Mouse (Mus musculus) left cerebral cortex, postnatal 4 days (tissue): ENCODE data around the gene Vmn1r18. TPM values are rescaled to one million over a fixed set of nuclear protein-coding genes. Genes with fewer than 3 reads are reported as not detected.
"Not testable (repeated sequence)": the region's sequence is repeated elsewhere in the genome, so short reads cannot be mapped to it uniquely, and the experiment has no call there.

Experiments used
- DNase-seq: peaks from one replicate; pipeline ENCODE4 v3.0.0-alpha.2; 2022
- intact Hi-C: fragments of 180-260 bp; cut with DNase I; formaldehyde crosslinking; loops from one replicate; pipeline ENCODE4 v1.15.1; 2025
- total RNA-seq, 2 experiments: library from RNA; stranded (reverse); gene quantifications; 2 replicates each; pipeline ENCODE4 v1.2.3; 2021

The Vmn1r18 gene
- total RNA-seq = under 1 TPM in 1 of 2 experiments, not detected in 1; 0.06 TPM

DNA sequence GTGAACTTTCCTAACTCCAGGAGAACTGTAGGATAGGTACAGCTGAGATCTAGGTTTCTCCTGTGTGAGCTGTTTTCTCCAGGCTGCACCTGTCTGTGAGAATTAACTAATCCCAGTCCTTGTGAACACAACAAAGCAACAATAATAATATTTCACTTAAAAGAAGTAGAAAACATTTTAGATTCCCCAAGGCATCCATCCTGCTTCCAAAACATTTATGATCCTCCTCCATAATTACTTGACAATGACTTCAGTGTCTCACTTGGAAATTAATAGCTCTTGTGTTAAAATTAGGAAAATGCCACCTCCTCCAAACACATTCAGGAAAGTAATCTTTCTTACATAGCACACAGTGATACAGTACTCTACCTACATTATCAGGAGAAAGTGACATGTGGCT lies at the start of gene Vmn1r18:
Gene Vmn1r18 (minus strand): TSS at position 101 of the 400 bp plus-strand sequence.
- DNase-seq = no peak
- intact Hi-C loops = no loop called here

DNA sequence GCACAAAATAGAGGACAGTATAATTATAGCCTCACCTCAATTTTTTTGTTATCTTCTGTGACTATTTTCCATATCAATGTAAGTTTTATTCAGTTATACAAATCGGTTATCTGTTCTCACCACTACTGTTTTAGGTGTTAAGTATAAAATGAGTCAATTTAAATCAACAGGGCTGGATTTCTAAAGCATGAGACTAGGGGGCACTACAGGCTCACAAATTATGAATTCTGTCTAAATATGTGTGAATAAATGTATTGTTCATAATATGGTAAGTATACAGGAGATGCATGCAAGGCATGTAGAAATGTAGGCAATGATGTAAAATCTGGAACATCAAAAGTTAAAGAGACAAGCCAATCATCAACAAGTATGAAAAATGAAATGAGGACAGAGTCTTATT lies 35.6 kb upstream of the Vmn1r18 start:
- DNase-seq = no peak
- intact Hi-C loops = no loop called here

DNA sequence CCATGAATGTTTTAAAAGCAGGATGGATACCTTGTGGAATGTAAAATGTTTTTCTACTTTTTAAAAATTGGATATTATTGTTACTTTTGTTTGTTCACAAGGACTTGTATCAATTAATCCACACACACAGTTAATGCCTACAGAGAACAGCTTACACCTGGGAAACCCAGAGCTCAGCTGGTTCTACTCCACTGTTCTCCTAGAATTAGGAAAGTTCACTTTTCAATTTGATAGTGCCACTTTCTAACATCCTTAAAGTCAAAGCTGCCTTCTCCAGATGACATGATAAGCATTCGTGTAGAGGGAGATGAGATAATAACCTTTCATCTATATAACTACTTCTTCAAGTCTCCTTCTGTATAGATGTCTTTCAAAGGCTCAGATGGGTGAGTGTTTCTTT lies 33.0 kb upstream of the Vmn1r18 start, which contains the start of gene Vmn1r20:
Gene Vmn1r20 (plus strand): TSS at position 301 of the 400 bp plus-strand sequence.
- intact Hi-C loops = no loop called here

DNA sequence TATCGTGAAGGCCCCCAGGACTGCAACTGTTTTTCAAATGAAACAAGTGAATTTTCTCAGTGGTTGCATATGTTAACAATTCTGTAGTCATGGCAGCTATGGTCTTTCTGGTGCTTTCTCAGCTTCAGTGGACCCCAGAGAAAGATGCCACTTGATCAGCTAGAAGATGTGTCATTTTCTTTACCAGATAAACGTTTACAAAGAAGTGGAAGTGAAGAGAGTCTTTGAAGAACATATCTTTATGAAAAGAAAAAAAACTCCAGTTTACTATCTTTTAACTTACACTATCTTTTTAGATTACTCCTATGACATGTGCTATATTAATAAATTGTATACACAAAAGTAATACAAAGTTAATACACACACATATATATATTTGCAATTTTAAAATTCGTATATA lies 7.9 kb upstream of the Vmn1r18 start, which contains the start of gene Vmn1r19:
Gene Vmn1r19 (plus strand): TSS at position 301 of the 400 bp plus-strand sequence.
- DNase-seq, intact Hi-C loops: not testable (repeated sequence)

More for the DNA sequence above, 33.0 kb upstream of the Vmn1r18 start, which contains the start of gene Vmn1r20:
- no peak for DNase-seq

DNA sequence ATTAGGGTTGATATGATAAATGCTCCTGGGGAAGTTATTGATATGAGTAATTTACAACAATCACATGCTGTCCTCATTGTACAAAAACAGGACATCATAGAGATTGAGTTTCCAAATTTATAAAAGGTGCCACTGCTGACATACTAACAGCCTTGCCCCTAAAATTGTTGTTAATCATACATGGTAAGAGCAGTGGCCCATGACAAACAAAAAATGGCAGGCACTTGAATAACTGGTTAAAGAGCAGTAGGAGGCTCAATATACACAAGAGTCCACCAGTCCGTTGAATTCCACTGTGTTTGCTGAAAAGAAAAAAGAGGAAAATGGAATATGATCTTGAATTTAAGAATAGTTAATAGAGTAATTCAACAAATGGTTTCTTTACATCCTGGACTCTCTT lies 28.1 kb downstream of the Vmn1r18 start:
- no peak for DNase-seq
- intact Hi-C loops = no loop called here

DNA sequence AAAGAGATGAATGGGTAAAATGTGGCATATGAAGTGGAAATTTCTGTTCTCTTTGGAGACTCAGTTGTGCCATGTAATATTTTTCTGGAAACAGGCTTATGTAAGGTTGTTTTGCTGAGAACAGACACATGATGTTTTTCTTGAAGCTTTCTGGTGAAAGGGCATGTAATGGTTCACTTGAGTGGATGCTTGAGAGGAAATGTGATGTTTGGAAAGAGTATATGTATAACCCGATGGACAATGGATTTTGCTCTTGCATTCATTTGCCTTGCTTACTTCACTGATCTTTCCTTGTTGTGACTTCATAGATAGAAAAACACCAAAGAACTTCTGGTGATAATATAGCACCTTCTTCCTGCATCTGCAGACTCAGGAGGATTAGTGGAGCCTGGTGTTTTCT lies 29.7 kb downstream of the Vmn1r18 start:
- DNase-seq, intact Hi-C loops: not testable (repeated sequence)

DNA sequence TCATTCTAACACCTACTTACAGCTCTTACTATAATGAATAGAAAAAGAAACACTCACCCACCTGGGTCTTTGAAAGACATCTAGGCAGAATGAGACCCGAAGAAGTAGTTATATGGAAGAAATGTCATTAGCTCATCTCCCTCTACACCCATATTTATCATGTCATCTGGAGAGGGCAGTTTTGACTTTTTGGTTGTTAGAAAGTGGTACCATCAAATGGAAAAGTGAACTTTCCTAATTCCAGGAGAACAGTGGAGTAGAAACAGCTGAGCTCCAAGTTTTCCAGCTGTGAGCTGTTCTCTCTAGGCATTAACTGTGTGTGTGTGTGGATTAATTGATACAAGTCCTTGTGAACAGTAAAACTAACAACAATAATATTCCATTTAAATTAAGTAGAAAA lies 32.0 kb downstream of the Vmn1r18 start, which contains the start of gene Vmn1r17:
Gene Vmn1r17 (minus strand): TSS at position 101 of the 400 bp plus-strand sequence.
- no peak for DNase-seq
- intact Hi-C loops = no loop called here

DNA sequence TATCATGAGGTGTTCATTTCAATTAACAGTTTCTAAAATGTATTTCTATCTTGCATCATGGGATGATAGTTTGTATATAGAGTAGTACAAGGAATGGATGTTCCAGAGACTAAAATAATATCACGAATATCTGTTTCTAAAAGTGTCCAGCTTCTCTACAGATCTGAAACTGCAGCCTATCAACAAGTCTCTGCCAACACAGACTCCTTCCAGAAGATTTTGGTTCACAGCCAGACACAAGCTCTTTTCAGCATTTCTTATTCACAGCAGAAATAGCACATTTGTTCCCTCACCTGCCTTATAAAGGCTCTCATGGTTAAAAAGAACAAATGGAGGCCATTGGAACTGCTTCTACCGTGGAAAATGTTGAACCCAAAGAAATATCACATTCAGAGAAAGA lies 38.7 kb downstream of the Vmn1r18 start:
- DNase-seq = no peak
- intact Hi-C loops = no loop called here

DNA sequence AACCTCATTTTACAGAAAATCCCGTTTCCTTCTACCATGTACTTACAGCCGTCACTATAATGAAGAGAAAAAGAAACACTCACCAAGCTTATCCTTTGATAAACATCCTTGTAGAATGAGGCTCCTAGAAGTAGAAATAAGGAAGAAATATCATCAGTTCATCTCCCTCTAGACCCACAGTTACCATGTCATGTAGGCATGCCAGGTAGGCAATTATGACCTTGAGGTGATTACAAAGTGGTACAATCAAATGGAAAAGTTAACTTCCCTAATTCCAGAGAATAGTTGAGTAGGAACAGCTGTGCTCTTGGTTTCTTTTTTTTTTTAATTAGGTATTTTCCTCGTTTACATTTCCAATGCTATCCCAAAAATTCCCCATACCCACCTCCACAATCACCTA lies 66.2 kb downstream of the Vmn1r18 start, which contains the start of gene Vmn1r16:
Gene Vmn1r16 (minus strand): TSS at position 101 of the 400 bp plus-strand sequence.
- no peak for DNase-seq
- intact Hi-C loops = no loop called here

Other genes with a start within 250 kb of the Vmn1r18 start
- gene Vmn1r12, start 238.9 kb downstream of the Vmn1r18 start, total RNA-seq = under 1 TPM in 1 of 2 experiments, not detected in 1; 0.06 TPM
- not detected for gene Vmn1r13, start 192.5 kb downstream of the Vmn1r18 start, total RNA-seq
- not detected for gene Vmn1r14, start 164.1 kb downstream of the Vmn1r18 start, total RNA-seq
- gene Vmn1r15, start 137.8 kb downstream of the Vmn1r18 start, total RNA-seq = not detected
- not detected for gene Vmn1r16, start 66.3 kb downstream of the Vmn1r18 start, total RNA-seq
- gene Vmn1r17, start 32.1 kb downstream of the Vmn1r18 start, total RNA-seq = not detected
- not detected for gene Vmn1r19, start 8.0 kb upstream of the Vmn1r18 start, total RNA-seq
- not detected for gene Vmn1r20, start 33.1 kb upstream of the Vmn1r18 start, total RNA-seq
- gene Ppm1k, start 139.7 kb upstream of the Vmn1r18 start, total RNA-seq = 10 to 100 TPM; 19.5 to 22.2 TPM
- 1 to 10 TPM; 2.4 to 3.4 TPM for gene Herc6, start 185.2 kb upstream of the Vmn1r18 start, total RNA-seq